Mouse (Mus musculus) CH12.LX (cell line): ENCODE results near the gene Ccn5.

Experiments
- MAZ ChIP-seq: IDR thresholded peaks from 2 replicates; pipeline ENCODE4 v1.6.1; 2012; ENCODE audit warnings: low read depth, mild to moderate bottlenecking, inconsistent platforms, low read length, improper control_type of control experiment, moderate library complexity
- POLR2A ChIP-seq: IDR thresholded peaks from 2 replicates; pipeline ENCODE4 v1.6.1; 2011; ENCODE audit warnings: low read depth, mild to moderate bottlenecking, improper control_type of control experiment, low read length
- SMC3 ChIP-seq: IDR thresholded peaks from 2 replicates; pipeline ENCODE4 v1.6.1; 2011; ENCODE audit warnings: low read depth, low read length, improper control_type of control experiment
- USF2 ChIP-seq: conservative IDR thresholded peaks from 2 replicates; pipeline ENCODE4 v1.6.1; 2011; ENCODE audit warnings: low read depth, low read length, improper control_type of control experiment

GRCm38 (mm10) chr2:163820607-163821006 lies at the start of gene Ccn5:
- TF ChIP-seq MAZ, result no peak
- TF ChIP-seq POLR2A, result no peak
- no peak for TF ChIP-seq SMC3
- no peak for TF ChIP-seq USF2
